Mouse (Mus musculus) neural tube, embryonic 11.5 days (tissue): ENCODE measurements around the gene Myo1f. TPM values are rescaled to one million over a fixed set of nuclear protein-coding genes. Genes with fewer than 3 reads are reported as not detected.

ENCODE experiments used
- ATAC-seq: fragments of 200-750 bp; cut with Nextera tagmentation; 2 replicates; pipeline ENCODE4 v1.8.0; 2017; ENCODE audit warnings: moderate number of reproducible peaks, mild to moderate bottlenecking, moderate TSS enrichment, moderate library complexity; ENCODE audit not compliant: insufficient read depth, low FRiP score, low TSS enrichment
- DNase-seq: peaks from one replicate; pipeline ENCODE4 v3.0.0-alpha.2; 2015; ENCODE audit warnings: low spot score
- H3K27ac ChIP-seq: fragments of 300-500 bp; sonication (generic); 2 replicates; pipeline ENCODE4 v1.5.1; 2014; ENCODE audit warnings: low read depth, mild to moderate bottlenecking, low read length
- H3K27me3 ChIP-seq: fragments of 300-500 bp; sonication (generic); 2 replicates; pipeline ENCODE4 v1.6.1; 2014; ENCODE audit warnings: mild to moderate bottlenecking, low read length, mixed read lengths; ENCODE audit not compliant: control insufficient read depth, insufficient read depth
- H3K36me3 ChIP-seq: fragments of 300-500 bp; sonication (generic); 2 replicates; pipeline ENCODE4 v1.6.1; 2014; ENCODE audit warnings: mild to moderate bottlenecking, low read length, moderate library complexity, mixed read lengths; ENCODE audit not compliant: control insufficient read depth, insufficient read depth
- H3K4me1 ChIP-seq: fragments of 300-500 bp; sonication (generic); 2 replicates; pipeline ENCODE4 v1.6.1; 2014; ENCODE audit warnings: low read length, mixed read lengths; ENCODE audit not compliant: control insufficient read depth, insufficient read depth
- H3K4me2 ChIP-seq: fragments of 300-500 bp; sonication (generic); 2 replicates; pipeline ENCODE4 v1.6.1; 2014; ENCODE audit warnings: low read depth, mild to moderate bottlenecking, moderate library complexity
- H3K4me3 ChIP-seq: fragments of 300-500 bp; sonication (generic); 2 replicates; pipeline ENCODE4 v1.5.1; 2014; ENCODE audit warnings: low read depth, low read length
- H3K9ac ChIP-seq: fragments of 300-500 bp; sonication (generic); 2 replicates; pipeline ENCODE4 v1.6.1; 2014; ENCODE audit warnings: mild to moderate bottlenecking, low read length
- H3K9me3 ChIP-seq: fragments of 300-500 bp; sonication (generic); 2 replicates; pipeline ENCODE4 v1.6.1; 2016; ENCODE audit warnings: low read length; ENCODE audit not compliant: control insufficient read depth
- WGBS: fragments of 180-500 bp; shearing (Covaris S2); extraction: QIAGEN DNeasy Blood & Tissue Kit; methylation state at CpG from one replicate; pipeline ENCODE4 v1.1.7; 2014; 5-methylcytosine and 5-hydroxymethylcytosine counted together
- polyA plus RNA-seq: library from polyadenylated mRNA; unstranded; fragments of >200 nt; fragmentation: Nextera tagmentation; extraction: Ambion mirVana; gene quantifications from 2 replicates; pipeline ENCODE4 v1.2.1, GENCODE M21; 2014

Myo1f gene
- polyA plus RNA-seq, 1 experiment from 2014 or later: 3.1 TPM

DNA sequence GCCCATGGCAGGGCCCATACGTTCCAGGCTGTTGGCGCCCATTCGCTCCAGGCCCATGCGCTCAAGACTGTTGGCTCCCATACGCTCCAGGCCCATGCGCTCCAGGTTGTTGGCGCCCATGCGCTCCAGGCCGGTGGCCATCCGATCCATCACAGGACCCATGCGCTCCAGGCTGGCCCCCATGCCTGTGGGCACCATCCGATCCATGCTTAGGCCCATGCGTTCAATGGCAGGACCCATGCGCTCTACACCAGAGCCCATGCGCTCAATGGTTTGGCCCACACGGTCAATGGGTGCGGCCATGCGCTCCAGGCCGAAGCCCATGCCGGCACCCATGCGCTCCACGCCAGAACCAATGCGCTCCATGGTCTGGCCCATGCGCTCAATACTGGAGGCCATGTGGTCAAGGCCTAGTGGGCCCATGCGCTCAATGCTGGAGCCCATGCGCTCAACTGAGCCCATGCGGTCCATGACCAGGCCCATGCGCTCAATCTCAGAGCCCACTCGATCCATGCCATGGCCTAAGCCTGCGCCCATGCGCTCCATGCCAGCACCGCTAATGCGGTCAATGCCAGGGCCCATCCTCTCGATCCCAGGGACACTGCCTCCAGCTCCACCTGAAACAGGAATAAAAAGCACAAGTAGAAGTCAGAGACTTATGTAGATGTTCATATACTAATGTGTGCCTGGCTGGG is 94.4 kb downstream of the Myo1f start:
- H3K4me1 ChIP-seq: no peaks in the 10 kb centered on the region
- ATAC-seq: no peak
- no peaks in the 10 kb centered on the region for H3K9me3 ChIP-seq
- H3K9ac ChIP-seq: no peak overlapping the region
- H3K27ac ChIP-seq: no peak overlapping the region
- peaks cover 28% of the 10 kb centered on the region for H3K36me3 ChIP-seq
- H3K4me3 ChIP-seq: no peak overlapping the region
- no peak for DNase-seq
- no peaks in the 10 kb centered on the region for H3K27me3 ChIP-seq
- WGBS: 97% methylated on average over 34 of the region's 34 CpGs
- no peak overlapping the region for H3K4me2 ChIP-seq

Other genes starting within 250 kb of the Myo1f start
- 17.9 and 18.9 TPM in 2 replicates for gene Zfp81, start 196.8 kb upstream of the Myo1f start, polyA plus RNA-seq
- gene Zfp101, start 161.1 kb upstream of the Myo1f start, polyA plus RNA-seq: 20.6 and 25.0 TPM in 2 replicates
- not detected in 2 replicates for gene Actl9, start 122.8 kb upstream of the Myo1f start, polyA plus RNA-seq
- 37.0 and 40.8 TPM in 2 replicates for gene Adamts10, start 31.5 kb upstream of the Myo1f start, polyA plus RNA-seq
- gene Zfp414, start 73.4 kb downstream of the Myo1f start, polyA plus RNA-seq: 68.8 and 71.0 TPM in 2 replicates
- 0.20 and 1.0 TPM in 2 replicates for gene Pram1, start 82.3 kb downstream of the Myo1f start, polyA plus RNA-seq
- gene Hnrnpm, start 131.2 kb downstream of the Myo1f start, polyA plus RNA-seq: 554 and 558 TPM in 2 replicates
- gene March2, start 163.0 kb downstream of the Myo1f start, polyA plus RNA-seq: 39.3 and 43.8 TPM in 2 replicates
- gene Rab11b, start 204.8 kb downstream of the Myo1f start, polyA plus RNA-seq: 293 and 295 TPM in 2 replicates
- 14.9 and 18.6 TPM in 2 replicates for gene Angptl4, start 226.1 kb downstream of the Myo1f start, polyA plus RNA-seq